Mouse (Mus musculus) erythroblast, embryonic 14.5 days (primary cell): ENCODE data around the gene Kdm4b.

Experiments used
- GATA1 ChIP-seq: IDR thresholded peaks from 2 replicates; pipeline ENCODE4 v1.6.1; 2012; ENCODE audit warnings: low read length, inconsistent platforms, mixed read lengths
- TAL1 ChIP-seq: IDR thresholded peaks from 3 replicates; pipeline ENCODE4 v1.6.1; 2012; ENCODE audit warnings: low read length, inconsistent platforms, mixed read lengths

DNA sequence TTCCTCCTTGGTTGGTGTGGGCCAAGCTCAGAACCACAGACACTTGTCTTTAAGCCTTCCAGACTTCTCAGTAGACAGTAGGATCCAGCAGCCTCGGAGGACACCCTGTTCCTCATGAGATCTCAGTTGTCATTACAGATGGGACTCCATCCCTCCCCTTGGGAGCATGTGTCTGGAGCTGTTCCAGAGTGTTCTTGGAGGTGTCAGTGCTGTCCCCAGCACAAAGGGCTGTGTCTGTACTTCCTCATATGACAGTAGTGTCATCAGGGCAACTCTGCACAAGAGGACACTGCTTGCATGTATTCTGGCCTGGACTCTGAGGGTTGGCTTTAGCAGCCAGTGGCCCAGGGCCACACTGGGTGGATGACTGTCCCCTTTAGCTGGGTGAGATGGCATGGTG is 49.0 kb downstream of the Kdm4b start:
- TF ChIP-seq GATA1 (no peak), TAL1 (no peak)
